Mouse (Mus musculus) E14TG2a.4 (cell line): ENCODE measurements at regions not wholly inside any gene's neighbourhood (a gene's known extent, or its start where the extent isn't known, plus 50 kb on each side); places are given as distances from the start of the nearest gene placed in this dataset.

Source experiments
- CTCF ChIP-seq: conservative IDR thresholded peaks from 2 replicates; pipeline ENCODE4 v1.5.1; 2014; ENCODE audit warnings: low read length
- NANOG ChIP-seq: IDR thresholded peaks from 2 replicates; pipeline ENCODE4 v1.6.1; 2014; ENCODE audit warnings: borderline replicate concordance, low read length, mixed read lengths
- POU5F1 ChIP-seq: IDR thresholded peaks from 2 replicates; pipeline ENCODE4 v1.6.1; 2014; ENCODE audit warnings: low read length, borderline replicate concordance

GRCm38 (mm10) chr12:67290054-67290453 lies 67.7 kb upstream of the Mdga2 start:
- TF ChIP-seq CTCF (no peak), NANOG (no peak), POU5F1 (no peak)
